Mouse (Mus musculus) hematopoietic stem cell, adult 5-6 weeks (primary cell): Measurements from ENCODE around the gene Ube2h. TPM values are rescaled to one million over a fixed set of nuclear protein-coding genes. Genes with fewer than 3 reads are reported as not detected.

Source experiments
- ATAC-seq, 2 experiments: fragments of 125-278 bp in 1 of 2; replicated peaks in 1 of 2; 2 replicates each; pipeline ENCODE4 v1.8.0; 2016 to 2017; ENCODE audit warnings: inconsistent platforms in 2 of 2, mild to moderate bottlenecking in 2 of 2, moderate number of reproducible peaks in 2 of 2, low read depth in 1 of 2, moderate TSS enrichment in 1 of 2; ENCODE audit not compliant: low FRiP score in 2 of 2, poor library complexity in 2 of 2, severe bottlenecking in 2 of 2, insufficient read depth in 1 of 2, low TSS enrichment in 1 of 2
- total RNA-seq: library from RNA; stranded (forward); fragments of 172-1452, 232-1000 nt; gene quantifications from 2 replicates; pipeline ENCODE4 v1.2.3, GENCODE M21; 2017

Ube2h gene
- total RNA-seq, 1 experiment from 2014 or later, result 25.7 TPM

DNA sequence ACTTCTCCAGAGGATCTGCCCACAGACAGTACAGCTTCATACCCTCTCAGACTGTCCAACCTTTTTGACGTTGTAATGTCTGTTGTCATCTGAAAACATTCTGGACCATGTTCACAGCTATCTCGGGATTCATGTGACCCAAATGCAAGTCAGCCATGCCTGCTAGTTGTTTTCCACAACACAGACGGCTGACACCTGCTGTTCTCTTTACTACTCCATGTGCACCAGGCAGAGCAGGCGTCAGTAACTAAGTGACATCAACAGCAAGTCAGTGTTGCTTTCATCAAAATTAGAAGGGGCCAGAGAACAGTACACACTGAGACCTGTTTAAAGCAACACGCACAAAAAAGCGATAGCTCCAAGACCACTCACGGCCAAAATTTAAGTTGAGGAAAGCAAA, 36.9 kb downstream of the Ube2h start:
- no peak for ATAC-seq

DNA sequence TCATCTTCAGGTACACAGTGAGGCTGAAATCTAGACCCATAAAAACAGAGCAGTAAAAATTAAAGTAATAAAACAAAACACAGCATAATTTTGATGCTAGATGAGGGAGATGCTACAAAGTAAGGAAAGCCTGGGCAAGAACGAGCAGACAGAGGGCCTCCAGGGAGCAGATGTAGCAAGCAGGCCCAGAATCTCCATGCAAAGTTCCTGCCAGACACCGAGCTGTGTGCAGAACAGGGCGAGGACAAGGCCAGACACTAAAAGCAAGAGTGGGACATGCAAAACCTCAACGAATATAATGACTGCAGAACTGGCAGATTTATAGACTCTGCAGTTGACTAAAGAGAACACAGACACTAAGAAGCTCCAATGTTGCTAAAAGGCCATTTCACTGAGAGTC, 38.9 kb downstream of the Ube2h start:
- ATAC-seq, result no peak

DNA sequence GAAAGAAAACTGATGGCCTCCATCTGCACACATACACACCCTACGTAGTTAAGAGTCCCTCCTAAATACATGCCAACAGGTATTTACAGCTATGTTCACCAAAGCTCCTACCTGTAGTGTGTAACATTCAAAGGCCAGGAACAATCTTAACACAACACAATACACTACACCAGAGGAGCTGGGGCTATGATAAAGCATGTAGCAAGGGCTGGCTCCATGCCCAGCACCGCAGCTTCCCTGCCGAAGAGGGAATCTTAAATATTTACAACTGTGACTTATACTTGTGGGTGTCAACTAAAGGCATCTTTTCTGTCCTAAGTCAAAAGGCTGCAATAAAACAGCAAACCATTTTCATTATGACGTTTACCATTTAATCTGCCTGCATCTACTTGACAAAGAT, 41.3 kb downstream of the Ube2h start:
- no peak for ATAC-seq

DNA sequence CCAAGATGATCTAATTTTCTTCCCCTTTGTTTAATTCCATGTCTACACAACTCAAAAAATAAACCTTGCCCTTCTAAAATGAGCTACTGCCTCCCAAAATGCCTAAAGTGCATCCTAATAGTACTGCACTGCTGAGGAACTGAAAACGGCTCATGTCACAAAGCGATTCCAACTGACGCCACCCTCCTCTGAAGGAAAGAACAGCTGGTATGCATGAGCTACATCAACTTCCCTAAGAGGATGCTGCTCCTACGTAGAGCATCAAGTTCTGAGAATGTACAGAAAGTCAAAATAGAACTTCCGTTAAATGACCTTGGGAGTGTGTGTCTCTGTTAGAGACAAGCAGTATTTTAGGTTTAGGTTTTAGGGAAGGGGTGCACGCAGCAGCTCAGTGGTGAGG, 45.1 kb downstream of the Ube2h start:
- no peak for ATAC-seq

DNA sequence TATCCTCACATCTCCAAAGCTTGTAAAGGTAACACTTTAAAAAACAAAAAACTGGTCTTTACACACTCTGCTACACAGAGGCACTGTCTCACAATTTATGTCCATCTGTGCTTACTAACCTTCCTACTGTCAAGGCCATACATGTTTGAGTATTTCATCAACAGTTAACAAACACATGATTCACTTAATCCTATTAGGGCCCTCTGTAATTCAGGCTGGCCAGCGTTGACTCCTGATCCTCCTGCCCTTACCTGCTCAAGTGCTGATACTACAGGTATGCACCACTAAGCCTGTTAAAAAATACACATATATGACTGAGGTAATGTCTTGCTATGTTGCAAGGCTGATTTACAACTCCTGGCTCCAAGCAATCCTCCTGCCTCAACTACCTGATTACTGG, 46.4 kb downstream of the Ube2h start:
- no peak for ATAC-seq

DNA sequence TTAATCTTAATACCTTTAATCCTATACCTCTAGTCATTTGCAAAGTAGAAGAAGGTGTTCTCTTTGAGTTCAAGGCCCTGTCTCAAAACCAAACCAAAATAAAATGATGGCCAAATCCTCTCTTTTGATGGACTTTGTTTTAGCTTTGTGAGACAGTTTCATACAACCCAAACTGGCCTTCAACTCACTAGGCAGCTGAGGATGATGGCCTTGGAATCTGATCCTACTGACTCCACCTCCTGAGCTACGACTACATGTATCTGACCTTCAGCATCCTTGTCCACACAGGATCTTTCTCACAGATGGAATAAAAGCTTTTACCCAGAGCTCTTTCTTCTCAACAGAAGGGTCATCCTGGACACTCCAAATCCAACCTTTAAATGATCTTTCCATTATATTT, 48.5 kb downstream of the Ube2h start:
- no peak for ATAC-seq

DNA sequence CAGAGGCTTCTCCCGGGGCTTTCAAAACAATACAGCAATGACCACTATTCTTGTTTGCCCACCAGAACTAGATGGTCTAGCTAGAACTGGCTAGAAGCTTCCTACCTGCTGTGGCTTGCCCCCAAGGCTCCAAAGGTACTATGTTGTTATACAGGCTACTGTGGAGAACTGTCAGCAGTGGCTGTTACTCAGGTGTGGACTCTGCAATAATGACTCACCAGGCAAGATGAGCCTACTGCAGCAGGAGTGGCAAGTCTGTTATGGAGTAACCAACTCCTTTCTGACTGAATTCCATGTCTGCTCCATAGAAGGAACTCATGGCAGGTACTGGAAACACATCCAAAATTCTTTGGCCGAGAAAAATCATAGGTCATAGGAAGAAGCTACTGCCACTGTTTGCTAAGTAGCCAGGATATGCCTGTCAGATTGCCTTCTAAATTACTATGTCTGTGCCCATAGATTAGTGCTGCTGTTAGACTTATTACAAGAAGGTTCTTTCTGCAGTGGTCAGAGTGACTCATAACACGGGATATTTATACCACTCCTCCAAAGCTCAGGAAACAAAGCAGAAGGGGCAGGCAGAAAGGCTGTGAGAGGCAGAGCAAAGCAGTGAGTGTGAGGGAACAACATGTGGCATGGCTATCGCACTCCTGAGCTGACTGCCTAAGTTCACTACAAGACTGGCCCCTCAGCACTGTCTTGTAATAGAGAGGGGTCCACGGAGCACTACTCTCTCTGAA, 51.9 kb downstream of the Ube2h start:
- ATAC-seq, result peak in 1 of 2 experiments; percentile 29; a peak in 1 of 4 replicates

DNA sequence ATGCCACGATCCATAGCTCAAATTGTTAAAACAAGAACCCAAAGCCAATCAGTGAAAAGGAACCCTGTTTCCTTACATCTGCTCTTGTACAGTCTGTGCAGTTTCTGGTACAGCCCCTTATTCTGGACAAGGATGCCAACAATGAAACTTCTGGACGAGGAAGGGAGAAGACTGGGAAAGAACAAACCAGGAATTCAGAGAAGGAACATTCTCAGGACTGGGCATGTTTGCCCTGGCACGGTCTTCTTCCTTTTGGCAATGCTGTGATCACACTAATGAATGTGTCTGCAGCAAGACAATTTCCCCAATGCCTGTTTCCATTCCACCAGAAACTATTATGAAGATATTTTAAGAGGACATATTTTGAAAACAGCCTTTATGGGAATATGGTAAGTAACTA, 55.6 kb downstream of the Ube2h start:
- ATAC-seq, result no peak

DNA sequence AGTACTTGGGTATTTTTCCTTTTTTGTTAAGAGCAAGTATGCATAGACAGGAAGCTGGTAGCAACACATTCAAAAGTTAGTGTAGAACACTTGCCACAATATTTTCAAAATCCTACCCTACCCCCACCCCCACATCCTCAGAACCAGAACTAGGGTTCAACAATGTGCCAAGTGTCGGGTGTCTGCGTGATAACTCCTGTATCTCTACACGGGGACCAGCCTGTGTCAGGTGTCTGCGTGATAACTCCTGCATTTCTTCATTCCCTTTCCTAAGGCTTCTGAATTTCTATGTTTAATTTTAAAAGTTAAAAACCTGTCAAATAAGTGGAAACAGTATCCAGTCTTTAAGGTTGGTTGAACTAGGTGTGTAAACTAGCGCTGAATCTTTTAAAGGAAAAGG, 58.4 kb downstream of the Ube2h start:
- no peak for ATAC-seq

DNA sequence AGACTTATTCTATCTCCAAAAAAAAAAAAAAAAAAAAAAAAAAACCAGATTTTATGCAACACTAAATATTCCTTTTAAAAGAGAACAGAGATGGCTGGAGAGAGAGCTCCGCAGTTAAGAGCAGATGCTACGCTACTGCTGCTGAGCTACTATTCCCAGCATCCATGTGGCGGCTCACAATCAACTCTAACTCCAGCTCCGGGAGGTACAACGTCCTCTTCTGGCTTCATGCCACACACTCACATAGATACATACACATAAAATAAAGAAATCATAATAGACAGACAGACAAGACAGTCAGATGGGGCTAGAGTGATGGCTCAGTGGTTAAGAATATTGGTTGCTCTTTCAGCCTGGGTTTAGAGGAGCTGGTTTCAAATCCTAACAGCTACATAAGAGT, 58.9 kb downstream of the Ube2h start:
- no peak for ATAC-seq

DNA sequence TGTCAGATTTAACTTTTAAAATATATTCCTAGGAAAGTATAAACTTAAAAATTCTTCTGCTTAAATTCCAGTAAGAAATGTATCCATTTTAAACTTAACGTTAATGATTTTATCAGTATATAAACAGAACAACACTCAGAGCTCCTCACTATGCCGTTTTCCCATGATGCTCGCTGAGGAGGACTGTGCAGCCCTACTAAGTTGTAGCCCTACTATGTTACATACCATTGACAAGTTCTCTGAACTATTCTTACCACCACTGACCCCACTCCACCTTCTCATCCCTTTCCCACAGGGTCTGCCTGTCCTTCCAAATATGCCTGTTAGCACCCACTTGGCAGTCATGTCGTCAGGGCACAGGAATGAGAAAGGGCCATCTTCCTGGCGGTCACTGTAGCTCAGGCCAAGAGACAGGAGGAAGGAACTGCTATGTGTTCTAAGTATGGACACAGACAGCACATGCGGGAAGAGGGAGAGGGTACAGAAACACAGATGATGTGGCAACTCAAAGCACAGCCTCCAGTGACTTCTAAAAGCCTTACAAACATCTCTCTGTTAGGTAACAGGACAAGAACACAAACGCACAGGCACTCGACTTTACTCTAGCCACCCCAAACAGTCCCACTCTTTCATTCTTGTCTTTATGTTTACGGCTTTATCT, 60.9 kb downstream of the Ube2h start:
- ATAC-seq, result no peak

DNA sequence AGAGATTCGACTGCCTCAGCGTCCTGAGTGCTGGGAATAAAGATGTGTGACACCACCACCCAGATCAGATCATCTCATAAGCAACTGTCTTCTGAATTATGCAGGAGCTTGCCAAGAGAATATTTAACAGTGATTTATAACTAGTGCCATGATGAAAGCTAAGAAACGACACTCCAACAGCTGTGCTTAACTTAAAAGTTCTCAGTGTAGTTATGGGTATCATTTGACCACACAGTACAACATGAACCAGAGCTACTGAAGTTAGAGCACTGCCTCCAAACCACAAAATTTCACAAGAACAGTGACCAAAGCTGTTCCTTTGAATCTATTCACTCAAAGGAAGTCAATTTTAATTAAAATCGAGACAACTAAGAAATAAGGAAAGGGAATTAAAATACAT, 61.4 kb downstream of the Ube2h start:
- no peak for ATAC-seq

DNA sequence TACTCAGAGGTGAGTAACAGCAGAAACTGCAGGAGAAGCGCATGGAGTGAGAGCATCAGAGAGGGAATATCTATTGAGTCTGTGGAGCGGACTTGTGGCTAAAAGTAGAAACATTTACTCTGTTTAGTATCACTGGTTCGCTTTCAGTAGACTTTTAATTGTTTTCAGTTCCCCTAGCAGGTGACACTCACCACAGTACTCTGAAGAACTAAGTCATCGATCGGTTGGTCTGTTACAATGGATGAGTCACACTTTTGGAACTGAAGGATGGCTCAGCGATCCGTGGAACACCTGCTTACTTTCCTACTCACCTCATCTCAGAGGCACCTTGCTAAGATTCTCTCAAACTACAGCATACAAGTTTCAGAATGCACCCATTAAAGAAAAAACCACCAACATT, 64.2 kb downstream of the Ube2h start:
- ATAC-seq, result no peak

DNA sequence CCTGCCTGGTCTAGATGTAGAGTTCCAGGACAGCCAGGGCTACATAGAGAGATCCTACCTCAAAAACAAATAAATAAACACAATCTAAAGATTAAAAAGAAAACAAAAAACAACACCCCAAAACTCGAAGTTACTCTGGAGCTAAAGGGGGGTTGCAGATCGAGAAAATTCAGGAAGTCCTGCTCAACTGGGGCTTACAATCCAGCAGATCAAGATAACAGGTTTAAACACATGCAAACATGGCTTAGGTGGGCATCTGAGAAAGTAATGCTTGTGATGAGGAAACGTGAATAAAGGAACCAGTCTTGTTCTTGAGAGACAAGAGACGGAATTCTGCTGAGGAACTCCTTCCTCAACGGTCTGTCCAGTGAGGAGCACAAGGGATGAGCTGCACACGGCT, 65.1 kb downstream of the Ube2h start:
- no peak for ATAC-seq

DNA sequence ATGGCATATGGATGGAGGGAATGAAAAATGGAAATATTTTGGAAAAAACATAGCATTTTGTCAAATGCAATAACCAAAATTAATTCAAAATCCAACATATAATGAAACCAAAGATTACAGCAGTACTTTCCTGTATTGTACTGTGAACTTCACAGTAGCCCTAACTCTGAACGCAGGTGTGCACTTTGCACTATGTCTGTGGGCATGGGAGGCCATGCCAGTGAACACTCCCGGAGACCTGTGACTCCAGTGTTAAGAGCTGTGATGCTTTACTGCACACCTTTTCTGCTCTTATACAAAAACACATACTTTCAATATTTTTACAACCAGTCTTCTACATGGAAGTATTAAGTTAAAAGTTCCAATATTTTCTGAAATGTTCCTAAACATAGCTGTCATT, 66.3 kb downstream of the Ube2h start:
- no peak for ATAC-seq

DNA sequence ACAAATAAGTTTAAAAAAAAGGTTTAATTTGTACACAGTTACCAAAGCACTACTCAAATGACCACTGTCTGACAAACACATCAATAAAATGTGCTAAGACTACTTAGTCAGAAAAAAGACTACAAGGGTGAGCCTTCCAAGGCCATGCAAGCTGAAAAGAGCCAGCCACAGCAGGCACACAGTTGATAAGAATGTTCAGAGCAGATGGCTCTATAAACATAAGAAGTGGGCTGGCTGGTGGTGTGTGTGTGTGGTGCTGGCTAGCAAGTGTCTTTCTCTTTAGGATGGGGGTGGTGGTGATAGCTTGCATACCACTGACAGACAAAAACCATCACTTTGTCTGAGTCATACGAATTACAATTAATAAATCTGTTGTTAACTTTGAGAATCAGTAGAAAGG, 67.8 kb downstream of the Ube2h start:
- ATAC-seq, result no peak

DNA sequence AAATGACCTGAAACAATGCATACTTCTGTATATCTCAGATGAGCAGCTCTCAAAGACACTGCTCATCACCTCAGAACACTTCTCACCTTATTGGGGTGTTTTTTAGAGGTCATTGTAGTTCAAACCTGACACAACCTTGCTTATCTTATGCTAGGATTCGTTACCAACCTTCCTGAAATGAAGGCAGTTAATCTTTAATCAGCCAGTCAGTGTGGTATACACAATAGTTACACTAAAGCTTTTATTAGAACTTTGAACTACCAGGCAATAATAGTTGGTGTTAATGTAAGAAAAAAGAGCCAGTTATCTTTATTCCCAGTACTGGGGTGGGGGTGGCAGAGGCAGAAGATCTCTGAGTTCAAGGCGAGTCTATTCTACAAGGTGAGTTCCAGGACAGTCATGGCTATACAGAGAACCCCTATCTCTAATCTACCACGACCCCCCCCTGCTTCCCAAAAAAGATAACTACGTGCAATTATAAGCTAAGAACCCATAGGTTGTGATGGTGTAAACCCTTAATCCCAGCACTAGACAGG, 72.5 kb downstream of the Ube2h start:
- no peak for ATAC-seq

DNA sequence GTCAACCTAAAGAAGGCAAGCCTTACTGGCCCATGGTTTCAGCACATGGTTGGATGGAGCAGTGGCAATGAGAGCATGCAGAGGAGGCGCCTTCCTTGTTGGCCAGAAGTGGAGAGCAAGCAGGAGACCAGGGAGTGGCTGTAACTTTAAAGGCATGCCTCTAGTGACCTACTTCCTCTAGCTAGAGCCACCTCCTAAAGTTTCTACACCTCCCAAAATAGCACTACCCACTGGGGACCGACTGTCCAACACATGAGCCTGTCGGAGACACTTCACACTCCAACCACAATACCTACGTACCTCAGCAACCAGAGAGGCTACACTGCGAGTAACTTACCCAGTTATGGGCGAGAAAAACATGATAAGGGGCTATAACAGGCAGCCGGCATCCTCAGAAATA, 74.1 kb downstream of the Ube2h start:
- no peak for ATAC-seq

DNA sequence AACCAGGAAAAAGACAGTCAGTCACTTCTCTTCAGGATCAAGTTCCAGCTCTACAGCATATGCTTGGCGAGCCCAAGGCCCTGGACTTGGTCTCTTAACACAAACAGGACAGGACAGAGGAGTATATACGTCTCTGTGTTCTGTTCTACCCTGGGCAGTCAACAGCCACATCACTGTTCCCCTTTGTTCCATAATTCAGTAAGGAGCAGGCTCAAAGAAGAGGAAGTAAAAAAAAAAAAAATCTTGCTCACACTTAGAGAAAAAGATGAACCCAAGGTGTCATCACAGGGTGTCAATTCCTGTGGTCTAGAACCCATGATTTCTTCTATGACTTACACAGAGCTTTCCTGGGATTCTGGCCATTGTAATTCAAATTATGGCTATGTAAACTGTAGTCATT, 75.4 kb downstream of the Ube2h start:
- ATAC-seq, result 0 out of 4 replicates have a peak, but pooled peaks of 1 of the 2 experiments have one; percentile 27
